Mouse (Mus musculus) neural tube, embryonic 13.5 days (tissue): ENCODE measurements at regions not wholly inside any gene's neighbourhood (a gene's known extent, or its start where the extent isn't known, plus 50 kb on each side); places are given as distances from the start of the nearest gene placed in this dataset.

Experiments used
- ATAC-seq: fragments of 200-750 bp; cut with Nextera tagmentation; 2 replicates; pipeline ENCODE4 v1.8.0; 2017; ENCODE audit warnings: low read depth, mild to moderate bottlenecking, moderate TSS enrichment, moderate library complexity
- H3K27ac ChIP-seq: fragments of 300-500 bp; sonication (generic); replicated peaks from 2 replicates; pipeline ENCODE4 v1.5.1; 2015; ENCODE audit warnings: moderate library complexity, mild to moderate bottlenecking, inconsistent platforms
- H3K27me3 ChIP-seq: fragments of 300-500 bp; sonication (generic); 2 replicates; pipeline ENCODE4 v1.6.1; 2015; ENCODE audit warnings: mild to moderate bottlenecking, inconsistent platforms
- H3K36me3 ChIP-seq: fragments of 300-500 bp; sonication (generic); 2 replicates; pipeline ENCODE4 v1.6.1; 2015; ENCODE audit warnings: mild to moderate bottlenecking, inconsistent platforms
- H3K4me1 ChIP-seq: fragments of 300-500 bp; sonication (generic); replicated peaks from 2 replicates; pipeline ENCODE4 v1.6.1; 2015; ENCODE audit warnings: inconsistent platforms
- H3K4me2 ChIP-seq: fragments of 300-500 bp; sonication (generic); 2 replicates; pipeline ENCODE4 v1.6.1; 2015; ENCODE audit warnings: inconsistent platforms, mild to moderate bottlenecking, moderate library complexity
- H3K4me3 ChIP-seq: fragments of 300-500 bp; sonication (generic); 2 replicates; pipeline ENCODE4 v1.5.1; 2015; ENCODE audit warnings: mild to moderate bottlenecking, inconsistent platforms
- H3K9ac ChIP-seq: fragments of 300-500 bp; sonication (generic); 2 replicates; pipeline ENCODE4 v1.6.1; 2015; ENCODE audit warnings: moderate library complexity, mild to moderate bottlenecking, inconsistent platforms
- H3K9me3 ChIP-seq: fragments of 300-500 bp; sonication (generic); 2 replicates; pipeline ENCODE4 v1.6.1; 2016; ENCODE audit warnings: inconsistent platforms
- WGBS: fragments of 180-500 bp; shearing (Covaris S2); methylation state at CpG from one replicate; pipeline ENCODE4 v1.1.7; 2015; 5-methylcytosine and 5-hydroxymethylcytosine counted together

DNA sequence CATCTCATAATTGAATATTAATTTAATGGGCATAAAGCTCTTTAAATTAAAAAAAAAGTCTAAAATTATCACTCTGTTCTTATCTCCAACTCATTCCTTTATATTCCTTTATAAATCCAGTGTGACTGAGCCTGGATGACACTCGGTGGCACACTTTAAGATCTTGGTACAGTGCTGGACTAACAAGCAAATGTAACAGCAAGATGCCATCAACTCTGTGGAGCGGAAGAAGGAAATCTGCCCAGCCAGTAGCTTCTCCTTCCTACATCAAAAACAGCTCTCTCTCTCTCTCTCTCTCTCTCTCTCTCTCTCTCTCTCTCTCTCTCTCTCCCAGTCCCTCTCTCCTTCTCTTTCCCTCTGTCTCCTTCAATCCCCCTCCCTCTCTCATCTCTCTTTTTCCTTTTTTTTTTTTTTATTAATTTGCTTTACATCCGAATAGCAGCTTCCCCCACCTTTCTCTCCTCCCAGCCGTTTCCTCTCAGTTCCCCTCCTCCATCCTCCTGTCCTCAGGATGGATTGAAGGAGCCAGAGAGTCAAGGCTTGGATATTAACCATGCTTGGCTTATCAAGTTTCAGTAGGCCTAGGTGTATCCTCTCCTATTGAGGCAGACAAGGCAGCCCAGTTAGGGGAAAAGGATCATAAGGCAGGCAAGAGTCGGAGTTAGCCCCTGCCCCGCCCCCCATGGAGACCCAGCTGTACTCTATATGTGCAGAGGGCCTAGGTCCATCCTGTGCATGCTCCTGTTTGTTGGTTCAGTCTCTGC, 130.4 kb upstream of the Tmtc2 start:
- H3K4me1 ChIP-seq, result no peaks in the 10 kb centered on the region
- no peak overlapping the region for H3K9ac ChIP-seq
- H3K4me3 ChIP-seq, result no peak overlapping the region
- no peaks in the 10 kb centered on the region for H3K36me3 ChIP-seq
- no peak for ATAC-seq
- WGBS, result 80% methylated on average over 6 of the region's 6 CpGs
- no peak overlapping the region for H3K4me2 ChIP-seq
- no peak overlapping the region for H3K27ac ChIP-seq
- H3K27me3 ChIP-seq, result no peaks in the 10 kb centered on the region
- no peaks in the 10 kb centered on the region for H3K9me3 ChIP-seq

DNA sequence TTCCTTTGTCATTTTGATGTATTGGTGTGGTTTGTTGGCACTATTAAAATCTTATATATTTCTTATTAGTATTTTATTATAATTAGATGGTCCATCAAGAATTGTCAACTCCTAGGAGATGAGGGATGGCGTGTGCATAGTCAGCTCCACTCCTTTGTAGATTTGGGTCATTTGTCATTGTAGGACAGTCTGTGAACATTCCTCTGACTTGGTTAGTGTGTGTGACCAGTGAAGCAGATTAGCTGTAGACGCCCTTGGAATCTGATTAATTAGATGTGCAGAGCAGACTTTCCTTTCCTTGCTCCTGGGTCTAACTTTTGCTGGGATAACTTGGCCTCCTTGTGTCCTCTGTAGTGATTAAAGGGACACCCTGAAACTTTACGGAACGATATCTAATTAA, 118.9 kb upstream of the Tmtc2 start:
- H3K4me1 ChIP-seq, result no peaks in the 10 kb centered on the region
- ATAC-seq, result no peak
- H3K27me3 ChIP-seq, result no peaks in the 10 kb centered on the region
- WGBS, result 55% methylated on average over 4 of the region's 4 CpGs
- no peak overlapping the region for H3K27ac ChIP-seq
- H3K9me3 ChIP-seq, result no peaks in the 10 kb centered on the region
- no peak overlapping the region for H3K4me2 ChIP-seq
- H3K9ac ChIP-seq, result no peak overlapping the region
- H3K4me3 ChIP-seq, result no peak overlapping the region
- no peaks in the 10 kb centered on the region for H3K36me3 ChIP-seq

DNA sequence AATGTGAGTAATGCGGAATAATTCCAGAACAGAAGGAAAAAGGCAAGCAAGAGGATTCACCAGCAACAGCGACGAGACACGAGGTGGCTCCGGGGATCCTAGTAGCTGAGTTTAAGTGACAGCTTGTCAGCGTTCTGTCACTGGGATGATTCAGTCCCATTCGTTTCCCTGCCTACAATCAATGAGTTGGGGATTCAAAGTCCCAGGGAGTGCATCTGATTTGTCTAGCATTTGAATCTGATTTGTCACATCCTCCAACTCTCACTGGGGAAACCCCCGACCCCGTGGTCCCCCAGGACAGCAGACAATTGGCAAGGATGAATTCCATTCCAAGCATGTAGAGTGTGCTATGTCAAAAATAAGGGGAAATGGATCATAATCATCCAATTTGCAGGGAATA, 115.1 kb upstream of the Tmtc2 start:
- Histone ChIP-seq H3K27ac (no peak overlapping the region), H3K9ac (no peak overlapping the region), H3K27me3 (no peaks in the 10 kb centered on the region), H3K4me1 (0 out of 2 replicates have a peak, but pooled peaks cover 5% of the 10 kb centered on the region), H3K36me3 (no peaks in the 10 kb centered on the region), H3K4me3 (no peak overlapping the region), H3K9me3 (peaks cover 5% of the 10 kb centered on the region; the same call in 1 of the 2 replicates), H3K4me2 (no peak overlapping the region)
- 71% methylated on average over 9 of the region's 9 CpGs for WGBS
- ATAC-seq, result no peak

DNA sequence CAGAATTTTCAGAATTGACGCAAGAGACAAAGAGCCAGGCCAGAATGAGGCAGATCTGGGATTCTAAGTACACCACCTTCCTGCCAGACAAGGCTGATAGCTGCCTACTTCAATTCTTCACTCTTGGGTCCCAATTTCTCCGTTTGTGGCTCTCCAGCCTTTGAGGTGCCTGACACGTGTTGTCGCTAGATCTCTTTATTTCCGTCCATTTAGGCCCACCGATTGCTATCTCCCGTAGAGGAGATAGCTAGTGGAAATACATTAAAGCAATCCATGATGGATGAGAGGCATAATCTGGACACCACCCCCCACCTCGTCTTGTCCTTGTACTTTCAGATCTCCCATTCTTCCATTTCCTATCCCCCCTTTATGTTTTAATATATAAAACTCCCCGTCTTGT, 114.6 kb upstream of the Tmtc2 start:
- Histone ChIP-seq H3K4me3 (no peak overlapping the region), H3K4me1 (0 out of 2 replicates have a peak, but pooled peaks cover 5% of the 10 kb centered on the region), H3K9me3 (peaks cover 5% of the 10 kb centered on the region; the same call in 1 of the 2 replicates), H3K36me3 (no peaks in the 10 kb centered on the region), H3K27ac (no peak overlapping the region), H3K9ac (no peak overlapping the region), H3K27me3 (no peaks in the 10 kb centered on the region), H3K4me2 (no peak overlapping the region)
- WGBS, result 76% methylated on average over 9 of the region's 9 CpGs
- no peak for ATAC-seq

DNA sequence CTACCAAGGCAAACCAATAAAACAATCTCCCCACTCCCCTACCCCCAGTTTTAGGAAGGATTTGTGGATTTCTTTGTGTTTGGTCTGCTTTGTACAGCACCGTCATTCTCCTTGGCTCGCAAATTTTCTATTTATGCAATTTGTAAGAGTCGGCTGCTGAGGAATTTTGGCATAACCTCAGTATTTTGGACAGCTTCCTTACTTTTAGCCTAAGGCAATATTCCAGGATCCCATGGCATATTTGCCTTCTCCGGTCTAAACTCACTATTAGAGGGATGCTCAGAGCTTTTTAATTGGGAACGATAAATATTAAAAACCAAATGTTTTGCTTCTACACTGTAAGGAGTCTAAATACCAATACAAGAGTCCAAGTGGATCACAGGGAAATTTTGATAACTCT, 112.6 kb upstream of the Tmtc2 start:
- Histone ChIP-seq H3K36me3 (no peaks in the 10 kb centered on the region), H3K27me3 (no peaks in the 10 kb centered on the region), H3K27ac (no peak overlapping the region), H3K4me1 (0 out of 2 replicates have a peak, but pooled peaks cover 5% of the 10 kb centered on the region), H3K4me2 (no peak overlapping the region), H3K9ac (no peak overlapping the region), H3K9me3 (peaks cover 5% of the 10 kb centered on the region; the same call in 1 of the 2 replicates), H3K4me3 (no peak overlapping the region)
- no peak for ATAC-seq
- 72% methylated on average over 5 of the region's 5 CpGs for WGBS

DNA sequence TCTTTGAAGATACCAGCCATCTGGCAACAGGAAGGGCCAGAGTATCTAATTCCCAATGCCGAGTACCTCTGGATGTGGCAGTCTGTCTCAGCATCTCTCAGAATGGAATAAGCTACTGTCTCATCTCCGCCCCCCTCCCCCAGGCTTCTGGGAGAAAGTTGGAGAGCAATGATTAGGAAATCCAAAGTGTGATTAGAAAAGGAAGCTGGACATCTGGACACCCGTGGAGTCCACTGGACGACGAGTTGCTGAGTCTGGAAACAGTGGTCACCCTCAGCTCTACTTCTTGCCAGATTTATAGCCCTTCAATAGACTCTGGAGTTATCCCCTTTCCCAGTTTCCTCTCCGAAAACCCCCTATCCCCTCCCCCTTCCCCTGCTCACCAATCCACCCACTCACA, 105.3 kb upstream of the Tmtc2 start:
- Histone ChIP-seq H3K36me3 (no peaks in the 10 kb centered on the region), H3K9ac (no peak overlapping the region), H3K27ac (no peak overlapping the region), H3K4me3 (no peak overlapping the region), H3K4me2 (no peak overlapping the region), H3K4me1 (no peaks in the 10 kb centered on the region), H3K9me3 (no peaks in the 10 kb centered on the region), H3K27me3 (no peaks in the 10 kb centered on the region)
- WGBS, result 85% methylated on average over 6 of the region's 6 CpGs
- no peak for ATAC-seq

DNA sequence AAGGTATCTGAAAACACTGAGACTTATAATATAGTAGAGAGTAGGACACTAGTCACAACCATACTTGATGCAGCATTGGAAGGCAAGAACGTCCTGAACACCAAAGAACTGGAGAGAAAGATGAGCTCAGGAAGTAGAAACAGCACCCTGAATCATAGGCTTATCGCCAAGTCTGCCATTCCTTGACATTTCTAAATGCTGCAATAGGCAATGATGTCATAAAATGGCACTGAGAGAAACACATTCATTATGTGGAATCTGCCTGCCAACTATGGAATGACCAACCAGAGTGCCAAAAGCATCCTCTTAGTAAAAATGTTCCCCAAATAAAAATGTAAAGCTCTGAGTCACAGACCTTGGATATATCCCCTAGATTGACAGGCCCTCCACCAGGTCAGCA, 92.7 kb upstream of the Tmtc2 start:
- 86% methylated on average over 2 of the region's 2 CpGs for WGBS
- no peak for ATAC-seq

DNA sequence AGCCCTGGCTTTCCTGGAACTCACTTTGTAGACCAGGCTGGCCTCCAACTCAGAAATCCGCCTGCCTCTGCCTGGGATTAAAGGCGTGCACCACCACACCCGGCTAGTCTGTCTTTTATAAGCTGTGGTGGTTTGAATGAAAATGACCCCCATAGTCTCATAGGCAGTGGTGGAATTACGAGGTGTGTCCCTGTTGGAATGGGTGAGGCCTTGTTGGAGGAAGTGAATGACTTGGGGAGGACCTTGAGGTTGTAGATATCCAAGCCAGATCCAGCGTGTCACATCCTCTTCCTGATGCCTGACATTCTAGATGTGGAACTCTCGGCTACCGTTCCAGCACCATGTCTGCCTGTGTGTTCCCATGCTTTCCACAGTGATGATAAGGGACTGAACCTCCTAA, 86.5 kb upstream of the Tmtc2 start:
- no peaks in the 10 kb centered on the region for H3K27me3 ChIP-seq
- 90% methylated on average over 7 of the region's 7 CpGs for WGBS
- H3K4me2 ChIP-seq, result no peak overlapping the region
- H3K27ac ChIP-seq, result no peak overlapping the region
- no peaks in the 10 kb centered on the region for H3K9me3 ChIP-seq
- no peak for ATAC-seq
- no peak overlapping the region for H3K4me3 ChIP-seq
- no peaks in the 10 kb centered on the region for H3K36me3 ChIP-seq
- H3K4me1 ChIP-seq, result no peaks in the 10 kb centered on the region
- no peak overlapping the region for H3K9ac ChIP-seq

More for the DNA sequence above, 92.7 kb upstream of the Tmtc2 start:
- H3K4me2 ChIP-seq, result no peak overlapping the region
- no peaks in the 10 kb centered on the region for H3K36me3 ChIP-seq
- H3K9me3 ChIP-seq, result no peaks in the 10 kb centered on the region
- H3K9ac ChIP-seq, result no peak overlapping the region
- no peak overlapping the region for H3K27ac ChIP-seq
- no peak overlapping the region for H3K4me3 ChIP-seq
- no peaks in the 10 kb centered on the region for H3K4me1 ChIP-seq
- H3K27me3 ChIP-seq, result no peaks in the 10 kb centered on the region

DNA sequence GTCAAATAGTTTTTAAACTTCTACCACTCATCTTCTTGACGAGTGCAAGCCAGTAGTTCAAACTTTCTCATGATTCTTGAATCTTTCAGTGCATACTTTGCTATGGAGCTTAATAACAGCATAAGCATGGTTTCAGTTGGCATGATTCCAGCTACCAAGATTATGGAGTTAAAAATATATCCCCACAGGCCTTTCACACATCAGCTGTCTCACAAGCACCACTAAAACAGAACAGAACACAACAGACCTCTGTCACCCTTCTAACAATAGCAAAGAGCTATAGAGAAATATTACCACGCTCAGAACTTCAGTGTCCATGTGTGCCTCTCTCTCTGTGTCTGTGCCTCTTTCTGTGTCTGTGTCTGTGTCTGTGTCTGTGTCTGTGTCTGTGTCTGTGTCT, 82.5 kb upstream of the Tmtc2 start:
- 78% methylated on average over 2 of the region's 2 CpGs for WGBS

DNA sequence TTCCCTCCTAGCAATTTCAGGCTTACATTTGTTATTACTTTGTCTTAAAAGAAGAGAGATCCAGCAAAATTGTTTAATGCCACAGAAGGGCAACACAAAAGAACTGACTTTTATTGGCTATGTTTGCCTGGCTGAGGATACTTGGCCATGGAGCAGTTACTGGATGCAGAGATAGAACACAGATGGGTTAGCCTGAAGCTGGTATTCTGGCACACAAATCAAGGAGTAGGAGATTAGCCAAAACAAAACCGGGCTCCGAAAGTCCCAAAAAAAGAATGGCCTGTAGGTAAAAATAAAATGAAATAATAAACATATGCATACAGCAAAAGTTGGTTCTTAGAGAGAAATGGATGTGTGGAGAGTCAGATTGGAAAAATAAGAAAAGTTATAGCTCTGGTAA, 78.2 kb upstream of the Tmtc2 start:
- H3K36me3 ChIP-seq, result no peaks in the 10 kb centered on the region
- no peaks in the 10 kb centered on the region for H3K9me3 ChIP-seq
- H3K9ac ChIP-seq, result no peak overlapping the region
- no peak overlapping the region for H3K4me2 ChIP-seq
- H3K27me3 ChIP-seq, result no peaks in the 10 kb centered on the region
- H3K27ac ChIP-seq, result no peak overlapping the region
- ATAC-seq, result no peak
- WGBS, result 88% methylated on average over 2 of the region's 2 CpGs
- no peaks in the 10 kb centered on the region for H3K4me1 ChIP-seq
- no peak overlapping the region for H3K4me3 ChIP-seq

More for the DNA sequence above, 82.5 kb upstream of the Tmtc2 start:
- no peak overlapping the region for H3K27ac ChIP-seq
- no peak overlapping the region for H3K4me2 ChIP-seq
- H3K9ac ChIP-seq, result no peak overlapping the region
- no peak overlapping the region for H3K4me3 ChIP-seq
- no peak for ATAC-seq
- H3K36me3 ChIP-seq, result no peaks in the 10 kb centered on the region
- H3K4me1 ChIP-seq, result no peaks in the 10 kb centered on the region
- no peaks in the 10 kb centered on the region for H3K27me3 ChIP-seq
- no peaks in the 10 kb centered on the region for H3K9me3 ChIP-seq

DNA sequence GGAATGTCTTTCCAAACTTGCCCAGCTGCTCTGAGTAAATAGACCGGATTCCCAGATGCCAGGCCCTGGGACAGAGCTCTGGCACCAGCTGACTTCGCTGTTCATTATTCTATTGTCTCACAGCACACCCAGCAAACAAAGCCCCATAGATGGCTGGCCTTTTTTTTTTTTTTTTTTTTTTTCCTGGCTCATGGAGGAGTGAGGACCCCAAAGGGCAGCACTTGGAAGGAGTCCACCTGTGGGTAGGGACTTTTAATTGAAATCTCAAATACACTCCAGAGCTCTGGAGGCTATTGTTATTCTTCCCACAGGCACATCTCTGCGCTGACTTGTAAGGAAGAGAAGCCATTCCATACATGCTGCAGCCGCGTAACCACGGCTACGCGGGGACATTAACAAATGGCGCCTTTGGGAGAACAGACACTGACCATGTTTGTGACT, 64.8 kb upstream of the Tmtc2 start:
- H3K4me2 ChIP-seq, result peak overlapping the region; percentile 32

DNA sequence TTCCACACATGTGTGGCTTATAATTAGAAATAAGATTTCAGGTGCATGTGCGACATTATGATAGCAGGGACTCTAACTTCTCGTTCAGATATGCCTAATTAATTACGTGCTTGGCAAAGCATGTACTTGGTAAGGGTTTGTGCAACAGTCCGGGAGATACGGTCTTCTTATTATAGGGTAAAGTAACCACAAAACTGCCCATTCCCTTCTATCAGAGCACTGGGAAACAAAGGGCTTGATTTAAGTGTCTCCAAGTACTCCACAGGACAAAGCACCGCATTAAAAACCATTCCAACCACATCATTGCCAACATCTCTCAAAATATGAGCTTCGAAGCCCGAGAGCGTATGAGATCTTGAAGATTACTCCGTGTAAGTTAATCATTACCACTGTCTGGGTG, 64.2 kb upstream of the Tmtc2 start:
- ATAC-seq, result peak; percentile 54
- no peak overlapping the region for H3K4me3 ChIP-seq
- H3K9ac ChIP-seq, result no peak overlapping the region
- H3K4me1 ChIP-seq, result peaks cover 11% of the 10 kb centered on the region; the same call in 1 of the 2 replicates
- H3K27ac ChIP-seq, result peak overlapping the region; percentile 76
- H3K36me3 ChIP-seq, result no peaks in the 10 kb centered on the region
- H3K4me2 ChIP-seq, result peak overlapping the region; percentile 32
- no peaks in the 10 kb centered on the region for H3K27me3 ChIP-seq
- WGBS, result 51% methylated on average over 10 of the region's 10 CpGs
- H3K9me3 ChIP-seq, result no peaks in the 10 kb centered on the region

More for the DNA sequence above, 64.8 kb upstream of the Tmtc2 start:
- Histone ChIP-seq H3K27me3 (no peaks in the 10 kb centered on the region), H3K4me1 (peaks cover 11% of the 10 kb centered on the region; the same call in 1 of the 2 replicates), H3K9ac (no peak overlapping the region), H3K9me3 (no peaks in the 10 kb centered on the region), H3K4me3 (no peak overlapping the region), H3K27ac (peak overlapping the region; percentile 76), H3K36me3 (no peaks in the 10 kb centered on the region)
- ATAC-seq, result peak; percentile 92
- WGBS, result 38% methylated on average over 9 of the region's 9 CpGs

DNA sequence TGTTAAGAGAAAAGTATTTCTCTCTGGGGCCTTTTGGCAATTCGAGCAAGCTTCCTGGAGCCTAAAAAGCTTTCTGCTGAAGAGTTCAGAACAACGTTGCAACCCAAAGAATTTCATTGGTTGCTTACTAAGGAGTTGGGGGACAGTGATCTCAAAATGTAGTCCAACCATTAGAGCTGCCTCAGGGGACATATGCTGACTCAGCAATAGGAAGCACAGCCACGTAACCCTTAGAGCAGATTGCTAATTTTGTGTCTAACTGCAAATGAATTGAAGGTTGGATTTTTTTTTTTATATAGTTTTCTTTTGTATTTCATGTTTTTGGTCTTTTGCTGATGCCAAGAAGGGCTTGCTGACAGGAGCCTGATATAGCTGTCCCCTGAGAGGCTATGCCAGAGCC, 52.6 kb upstream of the Tmtc2 start:
- Histone ChIP-seq H3K27me3 (no peaks in the 10 kb centered on the region), H3K4me3 (no peak overlapping the region), H3K9ac (no peak overlapping the region), H3K9me3 (no peaks in the 10 kb centered on the region), H3K36me3 (no peaks in the 10 kb centered on the region), H3K4me2 (no peak overlapping the region), H3K27ac (no peak overlapping the region), H3K4me1 (no peaks in the 10 kb centered on the region)
- ATAC-seq, result no peak
- WGBS, result 64% methylated on average over 3 of the region's 3 CpGs
